7 mouse cellular contexts compared by ENCODE assay signal in the genomic region with DNA sequence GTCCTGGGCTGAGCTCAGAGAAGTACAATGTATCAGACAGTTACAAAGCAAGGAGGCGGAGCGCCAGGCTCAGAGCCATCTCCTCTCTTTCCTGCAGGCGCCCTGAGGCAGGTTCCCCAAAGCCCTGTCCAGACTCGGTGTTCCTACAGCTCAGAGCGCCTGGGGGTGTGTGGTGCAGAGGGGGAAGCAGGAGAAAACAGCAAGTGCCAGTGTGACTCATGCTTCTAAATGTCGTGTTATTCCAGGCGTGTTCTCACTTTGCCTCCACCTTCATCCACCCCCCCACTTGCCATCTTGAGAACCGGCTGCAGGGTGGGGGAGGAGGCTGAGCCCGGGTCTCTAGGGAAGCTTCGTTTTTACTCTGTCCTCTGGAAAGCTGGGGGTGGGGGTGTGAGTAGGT.
DNase-seq lines count a peak whose midpoint lies in the region; ATAC-seq and TF ChIP-seq lines count a peak whose summit lies in the region.

No protein-coding gene starts in this region.

- 0 out of 2 replicates have a peak, but pooled peaks have one; percentile 16 for ATAC-seq in lung, postnatal 0 days
- 0 out of 2 replicates have a peak, but pooled peaks have one; percentile 51 for ATAC-seq in embryonic facial prominence, embryonic 15.5 days (ENCODE audit: insufficient number of reproducible peaks, low FRiP score, low TSS enrichment, low read depth)

- peak; percentile 33 for DNase-seq in lung, postnatal 0 days (ENCODE audit: low spot score)
- no peak for DNase-seq in lung, postnatal 14 days
- peak; percentile 24 for DNase-seq in R1 (ENCODE audit: low read depth, low spot score)
- peak; percentile 79 to 97 for DNase-seq in left cerebral cortex, postnatal 25 days (ENCODE audit: low spot score in 2 of 2)
- no peak for DNase-seq in gastrocnemius, postnatal 14 days
- DNase-seq in gastrocnemius, adult 8-10 months (ENCODE audit: low spot score in 2 of 2): no peak

- intact Hi-C loops in left cerebral cortex, postnatal 25 days (cut with DNase I): loop anchor here (1.0 to 5.0 kb wide), 4 partner anchors 37 to 197 kb away; no protein-coding TSS in a partner anchor
- intact Hi-C loops in gastrocnemius, postnatal 14 days (cut with DNase I; ENCODE audit: low total_unique reads): no loop called here

- H3K27ac ChIP-seq in lung, postnatal 0 days (ENCODE audit: low read length): no peak overlapping the region
- H3K27ac ChIP-seq in embryonic facial prominence, embryonic 15.5 days (replicated peaks): no peak overlapping the region

- H3K4me1 ChIP-seq in lung, postnatal 0 days (ENCODE audit: insufficient read depth, low read depth, low read length): no peaks in the 10 kb centered on the region
- peaks cover 14% of the 10 kb centered on the region for H3K4me1 ChIP-seq in embryonic facial prominence, embryonic 15.5 days

- H3K27me3 ChIP-seq in lung, postnatal 0 days (replicated peaks; ENCODE audit: insufficient read depth, low read length): no peaks in the 10 kb centered on the region
- H3K27me3 ChIP-seq in embryonic facial prominence, embryonic 15.5 days: no peaks in the 10 kb centered on the region

- H3K9me3 ChIP-seq in lung, postnatal 0 days (ENCODE audit: low read length): no peaks in the 10 kb centered on the region
- H3K9me3 ChIP-seq in embryonic facial prominence, embryonic 15.5 days (replicated peaks): no peaks in the 10 kb centered on the region

- no peak overlapping the region for H3K4me2 ChIP-seq in lung, postnatal 0 days (replicated peaks; ENCODE audit: low read depth, low read length)
- peak overlapping the region; percentile 26; the same call in 1 of the 2 replicates for H3K4me2 ChIP-seq in embryonic facial prominence, embryonic 15.5 days (replicated peaks)

- no peak for TF ChIP-seq EP300 in lung, postnatal 0 days (IDR thresholded peaks at IDR 0.05)

- no peak for TF ChIP-seq CTCF in lung, postnatal 0 days (IDR thresholded peaks at IDR 0.05)

- H3K36me3 ChIP-seq in lung, postnatal 0 days (ENCODE audit: insufficient read depth, low read length): no peaks in the 10 kb centered on the region
- no peaks in the 10 kb centered on the region for H3K36me3 ChIP-seq in embryonic facial prominence, embryonic 15.5 days

- H3K4me3 ChIP-seq in lung, postnatal 0 days (ENCODE audit: low read depth, low read length): no peak overlapping the region
- H3K4me3 ChIP-seq in embryonic facial prominence, embryonic 15.5 days (replicated peaks): no peak overlapping the region

- no peak overlapping the region for H3K9ac ChIP-seq in lung, postnatal 0 days (replicated peaks; ENCODE audit: low read depth)
- no peak overlapping the region for H3K9ac ChIP-seq in embryonic facial prominence, embryonic 15.5 days

- whole genome bisulfite sequencing in lung, postnatal 0 days: 33% methylated on average over 10 of the region's 10 CpGs
- WGBS in embryonic facial prominence, embryonic 15.5 days: 16% methylated on average over 10 of the region's 10 CpGs

Comparison
In these comparisons a context has a peak if more than half of its experiments do, and no peak if none do; other contexts are left out.
1. DNase-seq: peak in lung, postnatal 0 days (single experiment), R1 (single experiment) and left cerebral cortex, postnatal 25 days (2 of 2); none in lung, postnatal 14 days (single experiment), gastrocnemius, postnatal 14 days (single experiment) and gastrocnemius, adult 8-10 months (0 of 2).